Mouse (Mus musculus) splenic B cell, adult 2 months (primary cell): Measurements from ENCODE around the gene Bcl11a.

Experiments
- DNase-seq: peaks from one replicate; pipeline ENCODE4 v3.0.0-alpha.2; 2011; ENCODE audit warnings: low read depth, low spot score
- H3K27me3 ChIP-seq: 2 replicates; pipeline ENCODE4 v1.6.1; 2012; ENCODE audit warnings: mild to moderate bottlenecking, low read length, moderate library complexity, mixed read lengths; ENCODE audit not compliant: control insufficient read depth, poor library complexity, insufficient read depth, severe bottlenecking
- H3K36me3 ChIP-seq: 2 replicates; pipeline ENCODE4 v1.6.1; 2012; ENCODE audit warnings: mild to moderate bottlenecking, low read length, moderate library complexity, mixed read lengths; ENCODE audit not compliant: control insufficient read depth, poor library complexity, insufficient read depth, severe bottlenecking

Bcl11a gene

GRCm38 (mm10) chr11:24084590-24084989, 6.7 kb downstream of the Bcl11a start:
- Histone ChIP-seq H3K36me3 (peaks cover 22% of the 10 kb centered on the region), H3K27me3 (no peaks in the 10 kb centered on the region)
- DNase-seq: no peak

- no peak for DNase-seq
- Histone ChIP-seq H3K27me3 (no peaks in the 10 kb centered on the region), H3K36me3 (peaks cover 29% of the 10 kb centered on the region)
These were observed 8.1 kb downstream of the Bcl11a start for GRCm38 (mm10) chr11:24085986-24086385.

GRCm38 (mm10) chr11:24087069-24087468, 9.2 kb downstream of the Bcl11a start:
- H3K36me3 ChIP-seq: peaks cover 30% of the 10 kb centered on the region
- H3K27me3 ChIP-seq: no peaks in the 10 kb centered on the region
- peak; percentile 48 for DNase-seq

- no peaks in the 10 kb centered on the region for H3K27me3 ChIP-seq
- no peak for DNase-seq
These were observed 12.6 kb downstream of the Bcl11a start for GRCm38 (mm10) chr11:24090443-24090842.

GRCm38 (mm10) chr11:24091393-24092080, 13.7 kb downstream of the Bcl11a start:
- DNase-seq: no peak
- Histone ChIP-seq H3K27me3 (no peaks in the 10 kb centered on the region), H3K36me3 (peaks cover 35% of the 10 kb centered on the region)

More at GRCm38 (mm10) chr11:24090443-24090842, 12.6 kb downstream of the Bcl11a start:
- peaks cover 35% of the 10 kb centered on the region for H3K36me3 ChIP-seq

GRCm38 (mm10) chr11:24092618-24093017, 14.8 kb downstream of the Bcl11a start:
- DNase-seq: no peak
- H3K27me3 ChIP-seq: no peaks in the 10 kb centered on the region
- peaks cover 32% of the 10 kb centered on the region for H3K36me3 ChIP-seq

- no peak for DNase-seq
- Histone ChIP-seq H3K27me3 (no peaks in the 10 kb centered on the region), H3K36me3 (peaks cover 33% of the 10 kb centered on the region)
These were observed 16.2 kb downstream of the Bcl11a start for GRCm38 (mm10) chr11:24094086-24094487.

GRCm38 (mm10) chr11:24095236-24095635, 17.4 kb downstream of the Bcl11a start:
- DNase-seq: no peak
- no peaks in the 10 kb centered on the region for H3K27me3 ChIP-seq
- H3K36me3 ChIP-seq: peaks cover 29% of the 10 kb centered on the region

GRCm38 (mm10) chr11:24095656-24096353, 17.9 kb downstream of the Bcl11a start:
- no peaks in the 10 kb centered on the region for H3K27me3 ChIP-seq
- DNase-seq: no peak
- H3K36me3 ChIP-seq: peaks cover 25% of the 10 kb centered on the region

GRCm38 (mm10) chr11:24096483-24096882, 18.6 kb downstream of the Bcl11a start:
- H3K27me3 ChIP-seq: no peaks in the 10 kb centered on the region
- peaks cover 26% of the 10 kb centered on the region for H3K36me3 ChIP-seq
- DNase-seq: no peak

- H3K27me3 ChIP-seq: no peaks in the 10 kb centered on the region
- no peak for DNase-seq
- H3K36me3 ChIP-seq: peaks cover 26% of the 10 kb centered on the region
These were observed 19.2 kb downstream of the Bcl11a start for GRCm38 (mm10) chr11:24097026-24097425.

GRCm38 (mm10) chr11:24098069-24098468, 20.2 kb downstream of the Bcl11a start:
- no peak for DNase-seq
- no peaks in the 10 kb centered on the region for H3K27me3 ChIP-seq
- H3K36me3 ChIP-seq: peaks cover 30% of the 10 kb centered on the region

GRCm38 (mm10) chr11:24098662-24099061, 20.8 kb downstream of the Bcl11a start:
- H3K36me3 ChIP-seq: peaks cover 31% of the 10 kb centered on the region
- no peaks in the 10 kb centered on the region for H3K27me3 ChIP-seq
- no peak for DNase-seq

GRCm38 (mm10) chr11:24099215-24099614, 21.4 kb downstream of the Bcl11a start:
- H3K27me3 ChIP-seq: no peaks in the 10 kb centered on the region
- H3K36me3 ChIP-seq: peaks cover 32% of the 10 kb centered on the region
- peak; percentile 25 for DNase-seq

GRCm38 (mm10) chr11:24099886-24100293, 22.0 kb downstream of the Bcl11a start:
- no peak for DNase-seq
- peaks cover 30% of the 10 kb centered on the region for H3K36me3 ChIP-seq
- no peaks in the 10 kb centered on the region for H3K27me3 ChIP-seq
